ENCODE assay signal across 14 mouse cellular contexts in genomic region chr10:120038194-120038593, GRCm38 (mm10).
DNase-seq lines count a peak whose midpoint lies in the region; ATAC-seq lines count a peak whose summit lies in the region.
"Had no signal": no experiment of that assay in that cellular context is flagged by ENCODE, and none has a peak within 500 bp of the region (broad histone marks: within the 10 kb centered on the region; RNA-seq: fewer than 3 reads in every experiment).

No protein-coding gene starts in this region.

- no peak overlapping the region for H3K9ac ChIP-seq in forebrain, embryonic 12.5 days
- H3K9ac ChIP-seq in forebrain, embryonic 11.5 days (ENCODE audit: low read length) = no peak overlapping the region
- H3K9ac ChIP-seq in kidney, embryonic 15.5 days = no peak overlapping the region

- no peaks in the 10 kb centered on the region for H3K9me3 ChIP-seq in forebrain, embryonic 12.5 days
- no peaks in the 10 kb centered on the region for H3K9me3 ChIP-seq in forebrain, embryonic 11.5 days (ENCODE audit: control insufficient read depth, low read length)
- no peaks in the 10 kb centered on the region for H3K9me3 ChIP-seq in kidney, embryonic 15.5 days (replicated peaks)

- DNase-seq in forebrain, embryonic 11.5 days (ENCODE audit: low spot score) = no peak
- peak; percentile 67 to 83 for DNase-seq in frontal cortex, adult 2 months (ENCODE audit: extremely low spot score in 1 of 2, low spot score in 1 of 2)
- peak; percentile 19 to 76 for DNase-seq in layer of hippocampus, postnatal 14 days (ENCODE audit: low spot score in 2 of 2)
- peak; percentile 76 to 87 for DNase-seq in right cerebral cortex, postnatal 10 days (ENCODE audit: low spot score in 2 of 2)
- no peak for DNase-seq in adrenal gland, adult 18-20 months (ENCODE audit: low spot score in 2 of 2)
- no peak for DNase-seq in urinary bladder, postnatal 25 days (ENCODE audit: low spot score)
- DNase-seq: cerebellum, postnatal 36 days; gastrocnemius, postnatal 10 days; lung, postnatal 36 days had no signal

- H3K4me1 ChIP-seq in forebrain, embryonic 12.5 days = peaks cover 23% of the 10 kb centered on the region
- 0 out of 2 replicates have a peak, but pooled peaks cover 5% of the 10 kb centered on the region for H3K4me1 ChIP-seq in forebrain, embryonic 11.5 days (replicated peaks; ENCODE audit: control insufficient read depth, insufficient read depth, low read length)
- H3K4me1 ChIP-seq in kidney, embryonic 15.5 days = no peaks in the 10 kb centered on the region

- H3K36me3 ChIP-seq in forebrain, embryonic 12.5 days (replicated peaks) = peaks cover 10% of the 10 kb centered on the region; the same call in 1 of the 2 replicates
- H3K36me3 ChIP-seq in forebrain, embryonic 11.5 days (ENCODE audit: control insufficient read depth, insufficient read depth, low read length) = no peaks in the 10 kb centered on the region
- H3K36me3 ChIP-seq in kidney, embryonic 15.5 days = no peaks in the 10 kb centered on the region; the same call in 1 of the 2 replicates
- H3K36me3 ChIP-seq: G1E had no signal

- no peak overlapping the region for H3K4me2 ChIP-seq in forebrain, embryonic 12.5 days
- no peak overlapping the region for H3K4me2 ChIP-seq in forebrain, embryonic 11.5 days (ENCODE audit: low read depth, low read length, severe bottlenecking)
- H3K4me2 ChIP-seq in kidney, embryonic 15.5 days = no peak overlapping the region
- H3K4me2 ChIP-seq: liver, embryonic 11.5 days had no signal

- WGBS in forebrain, embryonic 12.5 days = 85% methylated on average over 5 of the region's 5 CpGs
- WGBS in forebrain, embryonic 11.5 days = 84% methylated on average over 5 of the region's 5 CpGs
- 89% methylated on average over 5 of the region's 5 CpGs for WGBS in kidney, embryonic 15.5 days

- H3K27me3 ChIP-seq in forebrain, embryonic 12.5 days = no peaks in the 10 kb centered on the region
- H3K27me3 ChIP-seq in forebrain, embryonic 11.5 days (ENCODE audit: control insufficient read depth, insufficient read depth, low read length) = no peaks in the 10 kb centered on the region
- H3K27me3 ChIP-seq in kidney, embryonic 15.5 days = no peaks in the 10 kb centered on the region

- H3K27ac ChIP-seq in forebrain, embryonic 12.5 days = no peak overlapping the region
- H3K27ac ChIP-seq in forebrain, embryonic 11.5 days (ENCODE audit: low read depth, low read length) = no peak overlapping the region
- no peak overlapping the region for H3K27ac ChIP-seq in kidney, embryonic 15.5 days
- H3K27ac ChIP-seq: kidney, postnatal 0 days had no signal

- H3K4me3 ChIP-seq in forebrain, embryonic 12.5 days (replicated peaks) = no peak overlapping the region
- no peak overlapping the region for H3K4me3 ChIP-seq in forebrain, embryonic 11.5 days (ENCODE audit: low read depth, low read length)
- H3K4me3 ChIP-seq in kidney, embryonic 15.5 days (replicated peaks) = no peak overlapping the region

- ATAC-seq in forebrain, embryonic 12.5 days (ENCODE audit: low FRiP score) = 0 out of 2 replicates have a peak, but pooled peaks have one; percentile 43
- no peak for ATAC-seq in forebrain, embryonic 11.5 days (replicated peaks; ENCODE audit: low FRiP score)
- ATAC-seq in kidney, embryonic 15.5 days (replicated peaks; ENCODE audit: low FRiP score) = no peak

Comparison
In these comparisons a context has a peak if more than half of its experiments do, and no peak if none do; other contexts are left out.
1. DNase-seq: peak in frontal cortex, adult 2 months (2 of 2), layer of hippocampus, postnatal 14 days (2 of 2) and right cerebral cortex, postnatal 10 days (2 of 2); none in forebrain, embryonic 11.5 days (single experiment), adrenal gland, adult 18-20 months (0 of 2) and urinary bladder, postnatal 25 days (single experiment).